Mouse (Mus musculus) heart, adult 11 months (tissue): ENCODE data around the gene Parp12.

Experiments used
- DNase-seq: peaks from one replicate; pipeline ENCODE4 v3.0.0; 2022

Parp12 gene

DNA sequence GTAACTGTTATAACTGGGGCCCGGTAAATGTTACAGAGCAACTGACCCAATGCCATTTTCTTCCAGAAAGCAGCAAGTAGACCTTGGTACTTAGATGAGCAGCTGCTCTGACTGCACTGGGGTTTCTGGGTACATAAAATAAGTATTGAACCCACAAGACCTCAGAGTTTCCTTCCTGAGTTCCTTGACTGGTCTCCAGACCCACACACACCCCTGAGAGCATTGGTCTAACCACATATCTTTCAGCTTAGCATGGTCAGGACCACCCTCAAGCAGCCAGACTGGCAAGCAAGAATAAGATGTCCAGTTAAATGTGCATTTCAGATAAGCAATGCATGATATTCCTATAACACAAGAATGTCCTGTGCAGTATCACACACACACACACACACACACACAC lies 61.0 kb downstream of the Parp12 start:
- DNase-seq = no peak

DNA sequence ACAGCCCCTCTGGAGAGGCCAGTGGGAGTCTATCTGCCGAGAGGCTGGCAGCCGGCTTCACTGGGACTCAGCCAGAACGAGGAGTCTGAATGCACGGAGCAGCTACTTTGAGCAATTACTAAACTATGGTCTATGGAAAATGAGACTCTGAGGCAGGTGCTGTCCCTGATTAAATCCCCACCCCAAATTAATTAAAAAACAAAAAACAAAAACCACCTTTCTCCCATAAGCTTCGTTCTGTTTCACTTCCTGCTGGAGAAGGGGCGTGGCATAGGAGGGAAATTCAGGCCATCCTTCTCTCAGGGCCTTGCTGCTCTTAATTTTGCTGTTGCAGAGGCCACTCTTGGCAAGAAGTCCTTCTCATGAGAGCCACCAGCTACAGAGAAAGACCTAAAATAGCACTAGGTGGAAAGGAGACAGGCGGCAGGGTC lies 62.3 kb downstream of the Parp12 start:
- peak; percentile 95 for DNase-seq

- DNase-seq = no peak
These were observed 63.2 kb downstream of the Parp12 start for GRCm38 (mm10) chr6:39054878-39055508.

- no peak for DNase-seq
These were observed 63.8 kb downstream of the Parp12 start for GRCm38 (mm10) chr6:39054206-39054864.

DNA sequence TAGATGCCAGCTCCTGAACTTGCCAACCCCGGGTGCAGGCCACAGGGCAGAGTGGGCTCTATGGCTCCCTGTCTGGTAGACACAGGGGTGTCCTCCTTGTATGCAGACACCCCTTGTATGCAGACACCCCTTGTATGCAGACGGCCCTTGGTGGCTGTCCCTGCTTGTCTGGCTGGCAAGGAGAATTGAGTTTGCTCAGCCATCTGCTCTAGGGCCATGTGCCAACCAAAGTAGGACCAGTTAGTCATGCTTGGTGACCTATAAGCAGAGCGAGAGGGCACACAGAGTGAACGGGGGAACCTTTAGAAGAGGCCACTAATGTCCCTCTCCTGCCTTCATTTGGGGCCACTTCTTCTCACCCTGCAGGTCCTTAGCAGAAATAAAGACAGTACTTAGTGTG lies 65.5 kb downstream of the Parp12 start:
- no peak for DNase-seq

GRCm38 (mm10) chr6:39051799-39052556 lies 66.2 kb downstream of the Parp12 start:
- DNase-seq = no peak

DNA sequence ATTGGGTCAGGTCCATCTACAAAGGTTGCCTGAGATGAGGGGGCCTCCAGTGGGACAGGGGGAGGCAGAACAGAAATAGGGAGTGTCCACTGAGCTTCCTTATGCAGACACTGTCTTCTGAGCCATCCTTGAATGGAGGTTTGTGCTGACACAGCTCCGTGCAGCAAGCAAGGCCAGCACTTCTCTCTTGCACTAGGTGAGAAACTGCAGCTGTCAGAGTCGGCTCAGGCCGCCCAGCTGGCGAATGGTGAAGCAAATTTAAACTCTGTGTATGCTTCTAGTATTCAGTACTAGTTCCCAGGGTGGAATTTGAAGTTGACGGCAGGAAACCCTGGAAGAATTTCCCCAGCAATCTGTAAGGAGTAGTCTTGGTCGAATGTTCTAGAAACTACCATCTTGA lies 67.3 kb downstream of the Parp12 start:
- no peak for DNase-seq

- peak; percentile 92 for DNase-seq
These were observed 69.0 kb downstream of the Parp12 start for GRCm38 (mm10) chr6:39049141-39049540.

- no peak for DNase-seq
These were observed 77.7 kb downstream of the Parp12 start for GRCm38 (mm10) chr6:39040451-39040850.
